25 mouse cellular contexts compared by ENCODE assay signal in the genomic region with DNA sequence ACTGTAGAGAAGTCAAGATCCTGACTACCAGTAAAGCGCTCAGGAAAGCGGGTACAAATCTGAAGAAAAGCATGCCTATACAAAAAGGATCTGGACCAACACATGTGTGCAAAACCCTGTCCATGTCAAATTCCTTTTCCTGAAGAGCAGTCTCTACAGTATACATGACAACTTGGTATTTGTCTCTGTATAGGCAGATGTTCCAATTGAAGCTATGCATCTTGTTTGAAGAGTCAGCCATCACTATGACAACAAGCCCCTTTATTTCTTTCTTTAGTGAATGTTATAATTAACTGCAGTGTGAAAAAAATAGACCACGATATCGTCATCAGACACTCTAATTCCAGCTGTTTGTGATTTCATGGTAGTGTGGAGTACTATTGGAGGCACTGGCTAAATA.
"Had no signal": no experiment of that assay in that cellular context is flagged by ENCODE, and none has a peak within 500 bp of the region (broad histone marks: within the 10 kb centered on the region; RNA-seq: fewer than 3 reads in every experiment).

No protein-coding gene starts in this region.

- ATAC-seq: hindbrain, postnatal 0 days; intestine, embryonic 16.5 days; liver, embryonic 12.5 days had no signal

- DNase-seq: gastrocnemius, postnatal 14 days; gastrocnemius, postnatal 36 days; heart, adult 18-20 months; heart, postnatal 14 days; heart, postnatal 36 days; kidney, adult 11 months; kidney, adult 2 months; kidney, adult 9 months; kidney, postnatal 14 days; kidney, postnatal 36 days; layer of hippocampus, adult 9-11 months; layer of hippocampus, postnatal 36 days had no signal

- H3K4me3 ChIP-seq: heart, embryonic 13.5 days; heart, embryonic 15.5 days; hindbrain, embryonic 13.5 days; hindbrain, embryonic 15.5 days; kidney, embryonic 15.5 days; limb, embryonic 13.5 days; limb, embryonic 15.5 days; liver, embryonic 12.5 days had no signal

- H3K27me3 ChIP-seq: heart, embryonic 13.5 days; heart, embryonic 15.5 days; hindbrain, embryonic 13.5 days; hindbrain, embryonic 15.5 days; kidney, embryonic 15.5 days; limb, embryonic 13.5 days; limb, embryonic 15.5 days; liver, embryonic 12.5 days had no signal

- H3K4me2 ChIP-seq: heart, embryonic 11.5 days; heart, embryonic 13.5 days; heart, embryonic 15.5 days; hindbrain, embryonic 13.5 days; hindbrain, embryonic 15.5 days; kidney, embryonic 15.5 days; limb, embryonic 13.5 days; limb, embryonic 15.5 days; liver, embryonic 12.5 days had no signal

- H3K4me1 ChIP-seq: heart, embryonic 13.5 days; heart, embryonic 15.5 days; hindbrain, embryonic 13.5 days; hindbrain, embryonic 15.5 days; kidney, embryonic 15.5 days; limb, embryonic 13.5 days; limb, embryonic 15.5 days; liver, embryonic 12.5 days had no signal

- H3K9me3 ChIP-seq: heart, embryonic 13.5 days; heart, embryonic 15.5 days; hindbrain, embryonic 13.5 days; hindbrain, embryonic 15.5 days; kidney, embryonic 15.5 days; limb, embryonic 13.5 days; limb, embryonic 15.5 days; liver, embryonic 12.5 days had no signal

- H3K9ac ChIP-seq: heart, embryonic 13.5 days; heart, embryonic 15.5 days; hindbrain, embryonic 13.5 days; hindbrain, embryonic 15.5 days; kidney, embryonic 15.5 days; limb, embryonic 13.5 days; limb, embryonic 15.5 days; liver, embryonic 12.5 days; liver, embryonic 14.5 days had no signal

- H3K36me3 ChIP-seq: heart, embryonic 13.5 days; heart, embryonic 15.5 days; hindbrain, embryonic 13.5 days; hindbrain, embryonic 15.5 days; kidney, embryonic 15.5 days; limb, embryonic 13.5 days; limb, embryonic 15.5 days; liver, embryonic 12.5 days had no signal

- H3K27ac ChIP-seq: heart, embryonic 13.5 days; heart, embryonic 15.5 days; hindbrain, embryonic 13.5 days; hindbrain, embryonic 15.5 days; hindbrain, postnatal 0 days; kidney, embryonic 15.5 days; kidney, postnatal 0 days; limb, embryonic 13.5 days; limb, embryonic 15.5 days; liver, embryonic 12.5 days; liver, embryonic 14.5 days had no signal
